Mouse (Mus musculus) G1E (cell line): ENCODE measurements around the gene Fads2. TPM values are rescaled to one million over a fixed set of nuclear protein-coding genes. Genes with fewer than 3 reads are reported as not detected.
A peak's percentile ranks its signal among the peaks of the same experiment; 100 is the strongest.

Experiments used
- ATAC-seq: 2 replicates; pipeline ENCODE4 v1.8.0; 2016; ENCODE audit warnings: mild to moderate bottlenecking; ENCODE audit not compliant: insufficient number of reproducible peaks, poor library complexity, low FRiP score, severe bottlenecking; ENCODE audit errors: extremely low read depth
- DNase-seq: peaks from one replicate; pipeline ENCODE4 v3.0.0; 2012; ENCODE audit warnings: low spot score
- H3K27me3 ChIP-seq: 2 replicates; pipeline ENCODE4 v1.6.1; 2012; ENCODE audit warnings: mild to moderate bottlenecking, low read length, inconsistent platforms; ENCODE audit not compliant: insufficient read depth
- H3K36me3 ChIP-seq: replicated peaks from 2 replicates; pipeline ENCODE3; 2012; ENCODE audit warnings: mild to moderate bottlenecking, inconsistent platforms
- H3K4me1 ChIP-seq: 2 replicates; pipeline ENCODE4 v1.6.1; 2012; ENCODE audit warnings: low read depth, low read length, inconsistent platforms, mixed read lengths; ENCODE audit not compliant: insufficient read depth
- H3K4me3 ChIP-seq: 2 replicates; pipeline ENCODE4 v1.5.1; 2012; ENCODE audit warnings: low read depth, mild to moderate bottlenecking, inconsistent platforms, low read length, moderate library complexity, mixed read lengths
- H3K9me3 ChIP-seq: replicated peaks from 2 replicates; pipeline ENCODE4 v1.6.1; 2012; ENCODE audit warnings: inconsistent platforms
- CTCF ChIP-seq: IDR thresholded peaks from 2 replicates; pipeline ENCODE4 v1.5.1; 2012; ENCODE audit warnings: low read depth, low read length, inconsistent platforms, mixed read lengths
- GATA1 ChIP-seq: IDR thresholded peaks from 2 replicates; pipeline ENCODE4 v1.6.1; 2012; ENCODE audit warnings: borderline replicate concordance, low read length, inconsistent platforms, mixed read lengths
- GATA2 ChIP-seq: IDR thresholded peaks from 2 replicates; pipeline ENCODE4 v1.6.1; 2012; ENCODE audit warnings: low read depth, low read length, inconsistent platforms, borderline replicate concordance
- POLR2AphosphoS5 ChIP-seq: IDR thresholded peaks from 2 replicates; pipeline ENCODE4 v1.6.1; 2012; ENCODE audit warnings: low read depth, low read length, inconsistent platforms; ENCODE audit not compliant: insufficient replicate concordance
- TAL1 ChIP-seq: conservative IDR thresholded peaks from 2 replicates; pipeline ENCODE4 v1.6.1; 2012; ENCODE audit warnings: low read depth, low read length, inconsistent platforms, mixed read lengths
- polyA plus RNA-seq: library from polyadenylated mRNA; stranded (reverse); fragments of >175 nt; gene quantifications from 2 replicates; pipeline ENCODE4 v1.2.3, GENCODE M21; 2012
- total RNA-seq, 2 experiments: library from RNA; stranded (forward) in 1 of 2; stranded (reverse) in 1 of 2; fragments of 200-1000 nt in 1 of 2; fragments of >200 nt in 1 of 2; fragmentation: Nextera tagmentation in 1 of 2; gene quantifications; 2 replicates each; pipeline ENCODE4 v1.2.3; 2014 to 2017

Gene Fads2
- total and polyA plus RNA-seq, 3 experiments = 182 to 275 (median 226) TPM

DNA sequence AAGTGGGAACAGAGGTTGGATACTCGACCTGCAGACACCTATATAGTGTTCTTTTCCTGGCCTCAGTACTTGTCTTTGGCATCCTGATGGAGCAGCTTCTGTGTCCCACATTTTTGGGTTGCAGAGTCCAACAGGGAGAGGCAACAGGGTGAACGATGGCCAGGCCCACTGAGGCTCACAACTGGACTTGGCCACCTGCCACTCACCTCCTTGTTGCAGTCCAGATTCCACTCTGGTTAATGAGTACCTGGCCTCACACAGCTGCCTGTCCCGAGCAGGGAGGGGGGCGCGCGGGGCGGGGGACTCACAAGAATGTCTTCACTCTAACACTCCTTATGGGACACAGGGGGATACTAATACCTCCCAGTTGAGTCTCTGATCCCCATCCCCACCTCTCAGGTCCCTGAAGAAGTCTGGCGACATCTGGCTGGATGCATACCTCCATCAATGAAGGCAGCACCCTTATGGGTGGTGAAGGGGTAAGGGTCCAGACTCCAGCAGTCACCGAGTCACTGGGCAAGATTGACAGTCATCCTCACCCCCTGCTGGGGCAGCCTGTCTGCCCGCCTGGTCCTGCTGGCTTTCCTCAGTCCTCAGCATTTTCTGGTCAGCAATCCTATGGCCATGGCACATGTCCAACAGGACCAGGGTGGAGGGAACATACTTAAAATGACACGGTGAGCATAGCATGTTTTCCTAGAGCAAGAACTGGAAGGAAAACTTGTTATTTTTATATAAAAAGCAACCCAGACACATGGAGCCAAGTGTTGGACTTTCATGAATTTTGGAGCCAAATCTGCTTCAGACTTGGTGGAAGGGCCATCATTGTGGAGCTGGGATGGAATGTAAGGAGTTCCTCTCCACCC, 43.8 kb downstream of the Fads2 start:
- no peak for TF ChIP-seq GATA1
- no peak for TF ChIP-seq GATA2
- DNase-seq = no peak
- Histone ChIP-seq H3K4me3 (no peak overlapping the region), H3K36me3 (peaks cover 96% of the 10 kb centered on the region), H3K9me3 (no peaks in the 10 kb centered on the region), H3K27me3 (no peaks in the 10 kb centered on the region), H3K4me1 (peaks cover 88% of the 10 kb centered on the region)
- ATAC-seq = no peak

DNA sequence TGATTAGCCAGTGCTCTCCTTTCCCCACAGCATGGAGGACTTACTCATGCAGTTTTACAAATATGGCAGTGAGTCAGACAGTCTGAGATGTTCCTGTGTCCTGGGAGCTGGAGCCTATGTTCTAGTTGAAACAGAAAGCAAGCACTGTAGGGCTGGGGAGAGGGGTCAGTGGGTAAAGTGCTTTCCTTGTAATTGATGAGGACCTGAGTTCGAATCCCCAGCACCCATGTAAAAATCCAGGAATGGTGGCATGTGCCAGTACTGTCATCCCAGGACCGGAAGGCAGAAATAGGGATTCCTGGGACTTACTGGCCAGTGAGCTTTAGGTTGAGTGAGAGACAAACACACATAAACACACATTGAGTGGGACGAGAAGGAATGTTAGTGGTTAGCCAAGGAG, 44.9 kb downstream of the Fads2 start:
- H3K36me3 ChIP-seq = peaks cover 96% of the 10 kb centered on the region
- H3K4me1 ChIP-seq = peaks cover 84% of the 10 kb centered on the region
- no peaks in the 10 kb centered on the region for H3K9me3 ChIP-seq
- no peak for ATAC-seq
- DNase-seq = no peak
- H3K4me3 ChIP-seq = no peak overlapping the region
- H3K27me3 ChIP-seq = no peaks in the 10 kb centered on the region
- no peak for TF ChIP-seq GATA2
- no peak for TF ChIP-seq GATA1
- no peak for TF ChIP-seq TAL1
- TF ChIP-seq CTCF = no peak
- no peak for TF ChIP-seq POLR2AphosphoS5

DNA sequence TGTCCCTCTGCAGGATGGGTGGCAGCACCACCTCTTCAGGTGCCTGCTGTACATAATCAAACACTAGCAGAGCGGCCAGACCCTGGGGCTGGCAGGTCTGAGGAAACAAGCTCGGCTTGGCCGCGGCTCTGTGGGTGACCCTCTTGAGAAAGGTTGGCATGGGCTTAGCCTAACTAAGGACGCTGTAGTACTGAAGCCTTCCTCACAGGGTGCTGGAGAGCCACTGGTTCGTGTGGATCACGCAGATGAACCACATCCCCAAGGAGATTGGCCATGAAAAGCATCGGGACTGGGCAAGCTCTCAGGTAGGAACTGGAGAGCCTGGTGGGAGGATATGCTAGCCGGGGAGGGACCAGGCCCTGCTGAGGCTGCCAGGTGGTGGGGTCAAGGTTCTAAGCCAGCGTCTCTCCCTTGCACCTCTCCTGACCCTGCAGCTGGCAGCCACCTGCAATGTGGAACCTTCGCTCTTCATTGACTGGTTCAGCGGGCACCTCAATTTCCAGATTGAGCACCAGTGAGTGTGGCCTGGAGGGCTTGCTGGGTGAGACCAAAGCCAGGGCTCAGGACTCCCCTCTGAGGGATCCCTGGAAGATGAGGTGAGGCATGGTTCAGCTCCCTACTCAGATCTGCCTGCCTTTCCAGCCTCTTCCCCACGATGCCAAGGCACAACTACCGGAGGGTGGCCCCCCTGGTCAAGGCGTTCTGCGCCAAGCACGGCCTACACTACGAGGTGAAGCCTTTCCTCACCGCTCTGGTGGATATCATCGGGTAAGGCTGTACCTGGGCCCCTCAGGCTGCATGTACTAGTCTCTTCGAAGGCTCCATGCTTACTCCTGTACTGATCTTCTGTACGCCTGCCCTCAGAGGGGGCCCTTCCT, 45.5 kb downstream of the Fads2 start:
- H3K4me3 ChIP-seq = no peak overlapping the region
- H3K27me3 ChIP-seq = no peaks in the 10 kb centered on the region
- TF ChIP-seq POLR2AphosphoS5 (0 out of 2 replicates have a peak, but pooled peaks have one; percentile 28), GATA2 (no peak), TAL1 (no peak), CTCF (no peak), GATA1 (no peak)
- ATAC-seq (no peak), DNase-seq (no peak)
- no peaks in the 10 kb centered on the region for H3K9me3 ChIP-seq
- peaks cover 81% of the 10 kb centered on the region for H3K4me1 ChIP-seq
- H3K36me3 ChIP-seq = peaks cover 95% of the 10 kb centered on the region

DNA sequence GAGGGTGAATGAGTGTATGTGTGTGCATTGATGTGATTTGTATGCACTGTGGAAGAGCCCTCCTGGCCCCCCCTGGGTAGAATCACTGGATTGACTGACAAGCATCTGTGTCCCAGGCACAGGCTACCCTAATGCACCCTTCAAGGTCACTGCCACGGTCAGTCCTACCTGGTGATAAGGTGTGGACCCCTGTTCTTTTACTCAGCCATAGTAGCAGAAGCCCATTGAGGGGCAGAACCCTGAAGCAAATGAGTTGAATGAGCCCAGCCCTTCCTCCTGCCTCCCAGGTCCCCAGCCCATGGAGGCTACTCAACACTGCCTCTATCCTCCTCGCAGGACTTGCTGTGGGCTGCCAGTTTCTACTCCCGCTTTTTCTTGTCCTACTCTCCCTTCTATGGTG, 46.3 kb downstream of the Fads2 start:
- peaks cover 81% of the 10 kb centered on the region for H3K4me1 ChIP-seq
- no peaks in the 10 kb centered on the region for H3K27me3 ChIP-seq
- ATAC-seq (no peak), DNase-seq (no peak)
- TF ChIP-seq GATA1 (no peak), POLR2AphosphoS5 (0 out of 2 replicates have a peak, but pooled peaks have one; percentile 6)
- H3K4me3 ChIP-seq = no peak overlapping the region
- H3K36me3 ChIP-seq = peaks cover 97% of the 10 kb centered on the region
- no peaks in the 10 kb centered on the region for H3K9me3 ChIP-seq

DNA sequence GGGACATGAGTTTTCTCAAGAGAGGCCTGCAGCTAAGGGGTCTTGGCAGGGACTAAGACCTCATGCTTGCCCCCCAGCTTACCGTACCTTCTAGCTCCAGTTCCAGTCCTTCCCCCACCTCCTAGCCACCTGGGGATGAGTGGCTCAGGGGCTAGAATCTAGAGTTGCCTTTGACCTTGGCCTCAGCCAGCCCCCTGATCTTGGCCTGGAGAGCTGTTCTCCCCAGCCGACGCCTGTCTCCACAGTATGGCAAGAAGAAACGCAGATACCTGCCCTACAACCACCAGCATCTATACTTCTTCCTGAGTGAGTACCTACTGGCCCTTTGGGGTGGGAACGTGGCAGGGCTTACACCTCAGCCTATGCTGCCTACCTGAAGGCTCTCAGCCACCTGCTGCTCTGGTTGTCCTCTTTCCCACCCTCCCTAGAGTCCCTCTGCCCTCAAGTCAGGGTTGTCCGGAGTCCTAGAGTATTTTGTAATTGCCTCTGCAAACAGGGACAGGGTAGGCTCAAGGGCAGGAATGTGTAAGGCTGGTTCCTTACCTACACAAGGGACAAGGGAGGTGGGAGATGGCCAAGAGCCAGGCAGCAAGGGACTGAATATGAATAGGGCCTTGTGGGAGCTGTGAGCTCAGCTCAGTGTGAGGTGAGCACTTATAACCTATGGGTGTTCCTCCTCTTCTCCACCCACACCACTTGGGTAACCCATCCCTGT, 47.0 kb downstream of the Fads2 start:
- TF ChIP-seq CTCF (no peak), POLR2AphosphoS5 (no peak; the same call in 1 of the 2 replicates), TAL1 (no peak), GATA2 (no peak), GATA1 (no peak)
- H3K4me3 ChIP-seq = no peak overlapping the region
- ATAC-seq (no peak), DNase-seq (no peak)
- peaks cover 97% of the 10 kb centered on the region for H3K36me3 ChIP-seq
- H3K9me3 ChIP-seq = no peaks in the 10 kb centered on the region
- peaks cover 81% of the 10 kb centered on the region for H3K4me1 ChIP-seq
- no peaks in the 10 kb centered on the region for H3K27me3 ChIP-seq
